17 mouse cellular contexts compared by ENCODE assay signal in the genomic region with DNA sequence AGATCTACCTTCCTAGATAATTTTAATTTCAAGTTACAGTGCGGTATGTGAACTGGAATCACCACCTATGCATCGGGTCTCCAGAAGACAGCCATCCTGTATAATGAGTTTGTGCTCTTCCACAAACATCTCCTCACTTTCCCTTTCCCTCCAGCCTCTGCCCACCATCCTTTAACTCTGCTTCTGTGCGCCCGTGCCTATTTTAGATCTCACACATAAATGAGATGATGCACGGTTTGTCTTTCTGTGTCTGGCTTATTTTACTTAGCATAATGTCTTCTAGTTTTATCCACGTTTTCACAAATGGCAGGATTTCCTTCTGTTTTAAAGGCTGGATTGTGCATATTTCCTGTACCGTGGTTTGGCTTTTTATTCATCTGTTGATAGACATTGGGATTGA.
"Had no signal": no experiment of that assay in that cellular context is flagged by ENCODE, and none has a peak within 500 bp of the region (broad histone marks: within the 10 kb centered on the region; RNA-seq: fewer than 3 reads in every experiment).

No protein-coding gene starts in this region.

- H3K4me3 ChIP-seq: liver, embryonic 13.5 days; liver, embryonic 15.5 days; lung, embryonic 15.5 days; midbrain, embryonic 13.5 days; midbrain, embryonic 15.5 days; neural tube, embryonic 12.5 days; stomach, embryonic 15.5 days had no signal

- DNase-seq: liver, embryonic 13.5 days; liver, postnatal 0 days; lung, adult 2 months; lung, postnatal 14 days; lung, postnatal 36 days; right cerebral cortex, postnatal 25 days; thymus, adult 18-20 months; thymus, postnatal 14 days; thymus, postnatal 36 days had no signal

- H3K27ac ChIP-seq: liver, embryonic 13.5 days; liver, embryonic 15.5 days; lung, embryonic 15.5 days; macrophage; midbrain, embryonic 13.5 days; midbrain, embryonic 15.5 days; neural tube, embryonic 12.5 days; stomach, embryonic 15.5 days; stomach, postnatal 0 days had no signal
